Mouse (Mus musculus): ENCODE measurements around the gene Lrp6.

DNA sequence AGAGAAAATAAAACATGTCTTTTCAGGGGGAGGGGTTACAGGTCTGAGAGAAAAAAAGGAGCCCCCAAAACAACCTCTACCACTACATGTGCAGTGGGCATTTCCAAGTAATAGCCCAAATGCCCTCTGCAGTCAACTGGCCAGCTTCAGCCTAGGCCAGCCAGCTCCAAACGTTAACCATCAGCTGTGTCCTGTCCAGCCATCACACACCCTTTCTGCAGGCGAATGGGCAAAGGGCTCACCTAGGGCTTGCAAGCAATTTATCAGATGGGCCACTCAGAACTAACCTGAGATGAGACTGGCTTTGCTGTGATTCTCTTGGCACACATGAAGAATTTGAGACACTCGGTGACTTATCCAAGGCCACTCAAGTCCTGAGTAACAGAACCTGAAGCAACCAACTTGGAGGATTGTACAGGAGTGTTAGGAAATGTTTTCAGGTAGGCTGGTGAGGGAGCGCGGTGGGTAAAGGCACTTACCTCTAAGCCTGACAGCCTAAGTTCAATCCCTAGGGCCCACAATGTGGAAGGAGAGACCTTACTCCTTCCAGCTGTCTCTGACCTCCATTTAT is 1.3 kb upstream of the Lrp6 start:
- TF ChIP-seq CTCF (IDR thresholded peaks at IDR 0.05; ENCODE audit: low read depth) (no peak), EP300 (IDR thresholded peaks at IDR 0.05; ENCODE audit: low read depth) (no peak)
